Mouse (Mus musculus): ENCODE measurements around the gene Rap2a.

The Rap2a gene

GRCm38 (mm10) chr14:120499601-120500000 lies 21.4 kb downstream of the Rap2a start:
- DNase-seq (ENCODE audit: low spot score): no peak

- no peak for DNase-seq (ENCODE audit: low spot score)
Measured at GRCm38 (mm10) chr14:120500021-120500560, 21.8 kb downstream of the Rap2a start.

GRCm38 (mm10) chr14:120500791-120501190 lies 22.5 kb downstream of the Rap2a start:
- no peak for DNase-seq (ENCODE audit: low spot score)

GRCm38 (mm10) chr14:120503641-120504040 lies 25.4 kb downstream of the Rap2a start:
- DNase-seq (ENCODE audit: low spot score): no peak

- no peak for DNase-seq (ENCODE audit: low spot score)
Measured at GRCm38 (mm10) chr14:120504423-120504822, 26.2 kb downstream of the Rap2a start.

GRCm38 (mm10) chr14:120504928-120505461 lies 26.8 kb downstream of the Rap2a start:
- no peak for DNase-seq (ENCODE audit: low spot score)

GRCm38 (mm10) chr14:120505918-120506317 lies 27.7 kb downstream of the Rap2a start:
- DNase-seq (ENCODE audit: low spot score): no peak

GRCm38 (mm10) chr14:120507516-120507915 lies 29.3 kb downstream of the Rap2a start:
- no peak for DNase-seq (ENCODE audit: low spot score)

- DNase-seq (ENCODE audit: low spot score): no peak
Measured at GRCm38 (mm10) chr14:120508566-120509365, 30.5 kb downstream of the Rap2a start.

- no peak for DNase-seq (ENCODE audit: low spot score)
Measured at GRCm38 (mm10) chr14:120509366-120509640, 31.1 kb downstream of the Rap2a start.

- DNase-seq (ENCODE audit: low spot score): no peak
Measured at GRCm38 (mm10) chr14:120511821-120512220, 33.6 kb downstream of the Rap2a start.

- DNase-seq (ENCODE audit: low spot score): no peak
Measured at GRCm38 (mm10) chr14:120514821-120515271, 36.6 kb downstream of the Rap2a start.

GRCm38 (mm10) chr14:120515376-120515775 lies 37.1 kb downstream of the Rap2a start:
- DNase-seq (ENCODE audit: low spot score): no peak

GRCm38 (mm10) chr14:120518706-120519105 lies 40.5 kb downstream of the Rap2a start:
- no peak for DNase-seq (ENCODE audit: low spot score)

GRCm38 (mm10) chr14:120519921-120520320 lies 41.7 kb downstream of the Rap2a start:
- no peak for DNase-seq (ENCODE audit: low spot score)

- no peak for DNase-seq (ENCODE audit: low spot score)
Measured at GRCm38 (mm10) chr14:120520843-120521242, 42.6 kb downstream of the Rap2a start.

GRCm38 (mm10) chr14:120523296-120523695 lies 45.1 kb downstream of the Rap2a start:
- DNase-seq (ENCODE audit: low spot score): no peak

- DNase-seq (ENCODE audit: low spot score): no peak
Measured at GRCm38 (mm10) chr14:120525644-120526043, 47.4 kb downstream of the Rap2a start.

- no peak for DNase-seq (ENCODE audit: low spot score)
Measured at GRCm38 (mm10) chr14:120533301-120533700, 55.1 kb downstream of the Rap2a start.

- DNase-seq (ENCODE audit: low spot score): peak; percentile 51
Measured at GRCm38 (mm10) chr14:120534841-120535271, 56.6 kb downstream of the Rap2a start.

- DNase-seq (ENCODE audit: low spot score): no peak
Measured at GRCm38 (mm10) chr14:120535446-120535845, 57.2 kb downstream of the Rap2a start.

GRCm38 (mm10) chr14:120535924-120536323 lies 57.7 kb downstream of the Rap2a start:
- no peak for DNase-seq (ENCODE audit: low spot score)

GRCm38 (mm10) chr14:120539128-120539527 lies 60.9 kb downstream of the Rap2a start:
- DNase-seq (ENCODE audit: low spot score): no peak

GRCm38 (mm10) chr14:120539626-120540025 lies 61.4 kb downstream of the Rap2a start:
- no peak for DNase-seq (ENCODE audit: low spot score)
